Mouse (Mus musculus): ENCODE results near the gene Scd2.

DNA sequence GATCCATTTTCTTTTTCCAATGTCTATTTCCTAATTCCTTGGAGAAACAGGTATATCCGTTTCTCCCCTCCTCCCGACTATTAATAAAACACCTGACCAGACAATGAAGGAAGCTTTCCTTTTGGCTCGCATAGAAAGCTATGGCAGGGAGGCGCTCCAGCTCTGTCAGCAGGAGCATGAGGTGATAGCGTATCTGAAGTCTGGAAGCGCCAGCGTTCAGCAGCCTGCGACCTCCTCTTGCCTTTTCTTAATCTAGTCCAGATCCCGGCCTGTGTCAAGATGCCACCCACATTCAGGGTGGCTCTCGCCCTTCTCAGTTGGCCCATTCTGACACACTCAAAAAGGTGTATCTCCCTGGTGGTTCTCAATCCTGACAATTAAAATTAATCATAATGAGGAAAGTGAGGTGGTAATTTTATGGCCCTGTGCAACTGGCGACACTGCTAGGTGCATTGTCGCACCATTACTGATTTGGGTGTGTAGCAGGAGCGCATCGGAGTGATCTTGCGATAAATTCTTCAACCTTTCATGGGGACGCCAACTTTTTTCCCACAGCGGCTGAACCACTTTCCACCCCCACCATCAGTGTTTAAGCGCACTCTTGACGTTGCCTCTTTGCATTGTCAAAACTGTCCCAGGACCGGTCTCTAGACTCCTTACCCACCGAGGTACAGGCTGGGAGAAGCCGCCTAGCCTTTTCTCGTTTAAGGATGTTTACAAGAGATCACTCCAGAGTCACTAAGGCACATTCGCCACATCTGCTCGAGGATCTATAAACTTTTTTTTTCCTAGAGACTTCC lies 46.0 kb upstream of the Scd2 start:
- TF ChIP-seq POLR2A (IDR thresholded peaks at IDR 0.05; ENCODE audit: insufficient read depth, low read length) = no peak
- TF ChIP-seq CTCF (IDR thresholded peaks at IDR 0.05; ENCODE audit: low read depth, low read length) = no peak
